Mouse (Mus musculus): ENCODE measurements around the gene Ppp4r3b. TPM values are rescaled to one million over a fixed set of nuclear protein-coding genes. Genes with fewer than 3 reads are reported as not detected.

The Ppp4r3b gene
- polyA plus RNA-seq, 1 experiment from 2014 or later: 47.7 TPM

- Histone ChIP-seq H3K4me3 (ENCODE audit: low read depth, low read length) (peak overlapping the region; percentile 97), H3K9ac (ENCODE audit: low read depth, low read length) (peak overlapping the region; percentile 93), H3K36me3 (ENCODE audit: control insufficient read depth, insufficient read depth) (no peaks in the 10 kb centered on the region), H3K9me3 (ENCODE audit: control insufficient read depth) (no peaks in the 10 kb centered on the region), H3K4me1 (replicated peaks; ENCODE audit: control insufficient read depth, insufficient read depth, low read length) (no peaks in the 10 kb centered on the region), H3K4me2 (replicated peaks; ENCODE audit: low read depth) (peak overlapping the region; percentile 92), H3K27me3 (replicated peaks; ENCODE audit: control insufficient read depth, insufficient read depth, low read length) (no peaks in the 10 kb centered on the region), H3K27ac (ENCODE audit: low read depth, low read length) (peak overlapping the region; percentile 97)
- 0% methylated on average over 34 of the region's 34 CpGs for WGBS
- TF ChIP-seq CTCF (IDR thresholded peaks at IDR 0.05; ENCODE audit: low read depth): no peak
- peak; percentile 31; the same call in 1 of the 2 replicates for ATAC-seq
These were observed 715 bp upstream of the Ppp4r3b start for GRCm38 (mm10) chr11:29171959-29172391.

- no peaks in the 10 kb centered on the region for H3K9me3 ChIP-seq (ENCODE audit: control insufficient read depth)
- H3K27ac ChIP-seq (ENCODE audit: low read depth, low read length): peak overlapping the region; percentile 97
- no peaks in the 10 kb centered on the region for H3K4me1 ChIP-seq (replicated peaks; ENCODE audit: control insufficient read depth, insufficient read depth, low read length)
- under 1% methylated on average over 38 of the region's 38 CpGs for WGBS
- H3K27me3 ChIP-seq (replicated peaks; ENCODE audit: control insufficient read depth, insufficient read depth, low read length): no peaks in the 10 kb centered on the region
- TF ChIP-seq CTCF (IDR thresholded peaks at IDR 0.05; ENCODE audit: low read depth): peak; percentile 77
- no peaks in the 10 kb centered on the region for H3K36me3 ChIP-seq (ENCODE audit: control insufficient read depth, insufficient read depth)
- H3K9ac ChIP-seq (ENCODE audit: low read depth, low read length): peak overlapping the region; percentile 93
- peak overlapping the region; percentile 97 for H3K4me3 ChIP-seq (ENCODE audit: low read depth, low read length)
- H3K4me2 ChIP-seq (replicated peaks; ENCODE audit: low read depth): peak overlapping the region; percentile 62
- ATAC-seq: peak; percentile 74
These were observed 488 bp downstream of the Ppp4r3b start for GRCm38 (mm10) chr11:29173125-29173631.

GRCm38 (mm10) chr11:29173706-29174436 is 1.2 kb downstream of the Ppp4r3b start:
- Histone ChIP-seq H3K9me3 (ENCODE audit: control insufficient read depth) (no peaks in the 10 kb centered on the region), H3K27ac (ENCODE audit: low read depth, low read length) (peak overlapping the region; percentile 97), H3K4me2 (replicated peaks; ENCODE audit: low read depth) (peak overlapping the region; percentile 62), H3K36me3 (ENCODE audit: control insufficient read depth, insufficient read depth) (no peaks in the 10 kb centered on the region), H3K9ac (ENCODE audit: low read depth, low read length) (peak overlapping the region; percentile 93), H3K4me1 (replicated peaks; ENCODE audit: control insufficient read depth, insufficient read depth, low read length) (no peaks in the 10 kb centered on the region), H3K4me3 (ENCODE audit: low read depth, low read length) (peak overlapping the region; percentile 97), H3K27me3 (replicated peaks; ENCODE audit: control insufficient read depth, insufficient read depth, low read length) (no peaks in the 10 kb centered on the region)
- TF ChIP-seq CTCF (IDR thresholded peaks at IDR 0.05; ENCODE audit: low read depth): no peak
- WGBS: under 1% methylated on average over 13 of the region's 13 CpGs
- ATAC-seq: no peak

- Histone ChIP-seq H3K4me1 (replicated peaks; ENCODE audit: control insufficient read depth, insufficient read depth, low read length) (no peaks in the 10 kb centered on the region), H3K9me3 (ENCODE audit: control insufficient read depth) (no peaks in the 10 kb centered on the region), H3K4me2 (replicated peaks; ENCODE audit: low read depth) (no peak overlapping the region), H3K27me3 (replicated peaks; ENCODE audit: control insufficient read depth, insufficient read depth, low read length) (no peaks in the 10 kb centered on the region), H3K27ac (ENCODE audit: low read depth, low read length) (no peak overlapping the region), H3K36me3 (ENCODE audit: control insufficient read depth, insufficient read depth) (peaks cover 16% of the 10 kb centered on the region; the same call in 1 of the 2 replicates), H3K9ac (ENCODE audit: low read depth, low read length) (no peak overlapping the region), H3K4me3 (ENCODE audit: low read depth, low read length) (no peak overlapping the region)
- WGBS: 98% methylated on average over 1 of the region's 1 CpGs
- ATAC-seq: no peak
- TF ChIP-seq CTCF (IDR thresholded peaks at IDR 0.05; ENCODE audit: low read depth): no peak
These were observed 6.6 kb downstream of the Ppp4r3b start for GRCm38 (mm10) chr11:29179319-29179718.

GRCm38 (mm10) chr11:29180657-29181056 is 8.0 kb downstream of the Ppp4r3b start:
- Histone ChIP-seq H3K4me3 (ENCODE audit: low read depth, low read length) (no peak overlapping the region), H3K36me3 (ENCODE audit: control insufficient read depth, insufficient read depth) (peaks cover 29% of the 10 kb centered on the region), H3K4me1 (replicated peaks; ENCODE audit: control insufficient read depth, insufficient read depth, low read length) (no peaks in the 10 kb centered on the region), H3K9me3 (ENCODE audit: control insufficient read depth) (no peaks in the 10 kb centered on the region), H3K27me3 (replicated peaks; ENCODE audit: control insufficient read depth, insufficient read depth, low read length) (no peaks in the 10 kb centered on the region), H3K9ac (ENCODE audit: low read depth, low read length) (no peak overlapping the region), H3K4me2 (replicated peaks; ENCODE audit: low read depth) (no peak overlapping the region), H3K27ac (ENCODE audit: low read depth, low read length) (no peak overlapping the region)
- WGBS: 85% methylated on average over 3 of the region's 3 CpGs
- ATAC-seq: no peak
- no peak for TF ChIP-seq CTCF (IDR thresholded peaks at IDR 0.05; ENCODE audit: low read depth)

- Histone ChIP-seq H3K4me3 (ENCODE audit: low read depth, low read length) (no peak overlapping the region), H3K4me1 (replicated peaks; ENCODE audit: control insufficient read depth, insufficient read depth, low read length) (no peaks in the 10 kb centered on the region), H3K9me3 (ENCODE audit: control insufficient read depth) (no peaks in the 10 kb centered on the region), H3K4me2 (replicated peaks; ENCODE audit: low read depth) (no peak overlapping the region), H3K36me3 (ENCODE audit: control insufficient read depth, insufficient read depth) (peaks cover 39% of the 10 kb centered on the region), H3K27me3 (replicated peaks; ENCODE audit: control insufficient read depth, insufficient read depth, low read length) (no peaks in the 10 kb centered on the region), H3K27ac (ENCODE audit: low read depth, low read length) (no peak overlapping the region), H3K9ac (ENCODE audit: low read depth, low read length) (no peak overlapping the region)
- no peak for ATAC-seq
- no peak for TF ChIP-seq CTCF (IDR thresholded peaks at IDR 0.05; ENCODE audit: low read depth)
- 95% methylated on average over 5 of the region's 5 CpGs for WGBS
These were observed 9.1 kb downstream of the Ppp4r3b start for GRCm38 (mm10) chr11:29181751-29182150.
